Mouse (Mus musculus): ENCODE results near the gene Ttll9. TPM values are rescaled to one million over a fixed set of nuclear protein-coding genes. Genes with fewer than 3 reads are reported as not detected.
A peak's percentile ranks its signal among the peaks of the same experiment; 100 is the strongest.

The Ttll9 gene
- polyA plus RNA-seq, 1 experiment from 2014 or later = 0.35 TPM

DNA sequence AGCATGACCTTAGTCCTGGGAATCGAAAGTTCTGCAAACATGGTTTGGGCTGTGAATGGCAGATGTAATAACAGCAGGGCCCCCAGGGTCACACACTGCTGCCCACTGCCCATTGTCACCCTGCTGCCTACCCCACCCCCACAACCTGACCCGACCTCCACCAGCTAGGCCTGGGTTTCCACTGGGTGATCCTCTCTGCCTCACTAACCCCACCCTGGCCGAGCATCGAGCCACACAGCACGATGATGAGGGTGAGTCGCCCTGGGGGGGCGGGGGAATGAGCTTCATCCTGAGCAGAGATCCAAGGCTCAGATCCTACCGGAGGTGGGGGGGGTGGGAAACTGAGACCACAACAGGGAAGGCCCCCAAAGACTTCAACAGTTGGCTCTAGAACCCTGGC, 38.2 kb upstream of the Ttll9 start:
- H3K9me3 ChIP-seq (ENCODE audit: control insufficient read depth, low read length) = no peaks in the 10 kb centered on the region
- no peak for DNase-seq (ENCODE audit: low spot score)
- H3K4me3 ChIP-seq (ENCODE audit: low read depth, low read length) = no peak overlapping the region
- no peaks in the 10 kb centered on the region for H3K27me3 ChIP-seq (replicated peaks; ENCODE audit: control insufficient read depth, insufficient read depth, low read length)
- H3K36me3 ChIP-seq (ENCODE audit: control insufficient read depth, insufficient read depth, low read length) = no peaks in the 10 kb centered on the region
- ATAC-seq (replicated peaks; ENCODE audit: low FRiP score, low TSS enrichment, low read depth) = no peak
- peaks cover 9% of the 10 kb centered on the region; the same call in 1 of the 2 replicates for H3K4me1 ChIP-seq (replicated peaks; ENCODE audit: control insufficient read depth, insufficient read depth, low read length)
- H3K4me2 ChIP-seq (ENCODE audit: low read length) = no peak overlapping the region
- WGBS = 63% methylated on average over 8 of the region's 8 CpGs
- H3K27ac ChIP-seq (ENCODE audit: low read depth) = no peak overlapping the region
- no peak overlapping the region for H3K9ac ChIP-seq (ENCODE audit: low read length)

DNA sequence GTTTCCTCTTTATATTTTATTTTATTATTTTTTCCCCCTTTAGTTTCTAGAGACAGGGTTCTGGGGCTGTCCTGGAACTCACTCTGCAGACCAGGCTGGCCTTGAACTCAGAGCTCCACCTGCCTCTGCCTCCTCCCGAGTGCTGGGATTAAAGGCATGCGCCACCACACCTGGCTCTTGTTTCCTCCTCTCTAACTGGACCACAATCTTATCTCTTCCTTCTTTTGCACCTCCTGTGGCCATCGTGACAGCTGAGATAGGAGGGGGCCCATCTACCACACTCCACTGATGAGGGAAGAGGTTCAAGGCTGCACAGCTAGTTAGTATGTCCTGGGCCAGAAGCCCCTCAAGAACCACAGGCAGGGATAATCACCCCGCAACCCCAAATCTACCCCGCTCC, 37.7 kb upstream of the Ttll9 start:
- H3K4me1 ChIP-seq (replicated peaks; ENCODE audit: control insufficient read depth, insufficient read depth, low read length) = peaks cover 9% of the 10 kb centered on the region; the same call in 1 of the 2 replicates
- H3K36me3 ChIP-seq (ENCODE audit: control insufficient read depth, insufficient read depth, low read length) = no peaks in the 10 kb centered on the region
- DNase-seq (ENCODE audit: low spot score) (no peak), ATAC-seq (replicated peaks; ENCODE audit: low FRiP score, low TSS enrichment, low read depth) (no peak)
- H3K9me3 ChIP-seq (ENCODE audit: control insufficient read depth, low read length) = no peaks in the 10 kb centered on the region
- H3K27ac ChIP-seq (ENCODE audit: low read depth) = no peak overlapping the region
- no peak overlapping the region for H3K9ac ChIP-seq (ENCODE audit: low read length)
- WGBS = 82% methylated on average over 5 of the region's 5 CpGs
- H3K27me3 ChIP-seq (replicated peaks; ENCODE audit: control insufficient read depth, insufficient read depth, low read length) = no peaks in the 10 kb centered on the region
- H3K4me3 ChIP-seq (ENCODE audit: low read depth, low read length) = no peak overlapping the region
- H3K4me2 ChIP-seq (ENCODE audit: low read length) = no peak overlapping the region

DNA sequence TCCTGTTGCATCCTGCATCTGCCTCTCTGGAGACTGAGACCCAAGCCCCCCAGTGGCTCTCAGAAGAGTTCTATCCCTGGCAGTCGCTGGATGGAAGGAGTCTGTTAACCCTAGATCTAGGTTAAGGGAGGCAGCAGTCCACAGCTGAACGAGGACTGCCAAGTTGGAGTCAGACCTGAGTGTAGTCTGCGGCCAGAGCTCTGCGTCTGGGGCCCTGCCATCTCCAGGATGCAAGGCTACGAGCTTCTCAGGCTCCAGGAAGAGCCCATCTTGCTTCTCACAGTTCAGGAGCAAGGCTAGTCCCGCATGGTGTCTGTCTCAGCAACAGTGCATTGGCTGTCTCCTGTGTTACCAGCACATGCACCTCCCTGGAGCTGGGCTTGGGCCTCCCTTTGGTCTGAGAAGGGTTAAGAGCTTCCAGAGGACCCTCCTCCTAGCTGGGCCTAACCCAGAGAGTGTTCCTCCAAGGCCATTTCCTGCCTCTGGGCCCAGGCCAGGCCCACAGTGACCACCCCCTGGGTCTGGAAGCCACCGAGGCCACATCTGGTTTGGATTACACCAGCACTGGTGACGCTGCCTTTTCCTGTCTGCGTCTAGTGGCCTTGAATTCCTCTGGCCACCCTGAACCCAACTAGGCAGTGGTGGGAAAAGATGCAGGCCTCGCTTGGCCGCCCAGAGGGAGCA, 37.0 kb upstream of the Ttll9 start:
- no peak for DNase-seq (ENCODE audit: low spot score)
- peak overlapping the region; percentile 54; the same call in 1 of the 2 replicates for H3K27ac ChIP-seq (ENCODE audit: low read depth)
- no peak overlapping the region for H3K9ac ChIP-seq (ENCODE audit: low read length)
- ATAC-seq (replicated peaks; ENCODE audit: low FRiP score, low TSS enrichment, low read depth) = peak; percentile 36; the same call in 1 of the 2 replicates
- H3K36me3 ChIP-seq (ENCODE audit: control insufficient read depth, insufficient read depth, low read length) = no peaks in the 10 kb centered on the region
- no peak overlapping the region for H3K4me3 ChIP-seq (ENCODE audit: low read depth, low read length)
- 59% methylated on average over 11 of the region's 11 CpGs for WGBS
- no peak overlapping the region for H3K4me2 ChIP-seq (ENCODE audit: low read length)
- H3K9me3 ChIP-seq (ENCODE audit: control insufficient read depth, low read length) = no peaks in the 10 kb centered on the region
- H3K27me3 ChIP-seq (replicated peaks; ENCODE audit: control insufficient read depth, insufficient read depth, low read length) = no peaks in the 10 kb centered on the region
- H3K4me1 ChIP-seq (replicated peaks; ENCODE audit: control insufficient read depth, insufficient read depth, low read length) = peaks cover 9% of the 10 kb centered on the region; the same call in 1 of the 2 replicates

DNA sequence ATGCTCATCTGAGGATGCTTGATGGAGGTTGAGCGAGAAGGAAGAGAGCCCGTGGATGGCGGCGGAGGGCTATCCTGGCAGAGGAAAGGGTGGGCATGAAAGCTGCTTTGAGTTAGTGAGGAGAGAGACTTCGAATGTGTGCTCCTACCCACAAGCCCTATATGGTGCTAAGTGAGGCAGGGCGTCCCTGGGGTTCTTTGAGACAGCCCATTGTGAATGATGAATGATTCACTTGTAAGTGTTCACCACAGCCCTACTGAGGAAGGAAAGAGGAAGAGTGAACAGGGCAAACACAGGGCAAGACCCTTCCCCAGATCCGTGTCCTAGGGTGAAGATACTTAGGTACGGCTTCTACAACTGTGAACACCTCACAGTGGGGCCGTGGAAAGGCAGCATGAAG, 35.4 kb upstream of the Ttll9 start:
- ATAC-seq (replicated peaks; ENCODE audit: low FRiP score, low TSS enrichment, low read depth) (no peak), DNase-seq (ENCODE audit: low spot score) (no peak)
- 62% methylated on average over 9 of the region's 9 CpGs for WGBS
- peaks cover 9% of the 10 kb centered on the region; the same call in 1 of the 2 replicates for H3K4me1 ChIP-seq (replicated peaks; ENCODE audit: control insufficient read depth, insufficient read depth, low read length)
- no peaks in the 10 kb centered on the region for H3K9me3 ChIP-seq (ENCODE audit: control insufficient read depth, low read length)
- no peak overlapping the region for H3K4me2 ChIP-seq (ENCODE audit: low read length)
- no peaks in the 10 kb centered on the region for H3K36me3 ChIP-seq (ENCODE audit: control insufficient read depth, insufficient read depth, low read length)
- no peaks in the 10 kb centered on the region for H3K27me3 ChIP-seq (replicated peaks; ENCODE audit: control insufficient read depth, insufficient read depth, low read length)
- no peak overlapping the region for H3K4me3 ChIP-seq (ENCODE audit: low read depth, low read length)
- H3K9ac ChIP-seq (ENCODE audit: low read length) = no peak overlapping the region
- no peak overlapping the region for H3K27ac ChIP-seq (ENCODE audit: low read depth)

DNA sequence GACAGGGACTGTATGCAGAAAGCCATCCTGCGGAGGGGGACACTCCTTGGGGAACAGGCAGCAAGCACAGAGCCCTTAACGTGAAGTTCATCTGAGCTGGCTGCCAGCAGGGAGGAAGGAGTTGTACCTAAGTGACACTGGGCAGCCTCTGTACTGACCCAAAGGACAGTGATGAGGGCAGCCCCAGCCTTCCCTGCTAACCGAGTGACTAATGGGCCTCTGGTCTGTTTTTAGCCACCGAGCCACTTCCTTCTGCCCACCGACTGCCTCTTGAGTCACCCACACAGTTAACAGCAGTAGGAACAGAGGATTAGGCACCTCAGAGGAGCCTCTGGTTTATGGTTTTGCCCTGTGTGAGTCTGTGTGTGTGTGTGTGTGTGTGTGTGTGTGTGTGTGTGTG, 34.9 kb upstream of the Ttll9 start:
- Histone ChIP-seq H3K9me3 (ENCODE audit: control insufficient read depth, low read length) (no peaks in the 10 kb centered on the region), H3K4me1 (replicated peaks; ENCODE audit: control insufficient read depth, insufficient read depth, low read length) (peaks cover 9% of the 10 kb centered on the region; the same call in 1 of the 2 replicates), H3K4me2 (ENCODE audit: low read length) (no peak overlapping the region), H3K27me3 (replicated peaks; ENCODE audit: control insufficient read depth, insufficient read depth, low read length) (no peaks in the 10 kb centered on the region), H3K36me3 (ENCODE audit: control insufficient read depth, insufficient read depth, low read length) (no peaks in the 10 kb centered on the region), H3K9ac (ENCODE audit: low read length) (no peak overlapping the region), H3K4me3 (ENCODE audit: low read depth, low read length) (no peak overlapping the region), H3K27ac (ENCODE audit: low read depth) (no peak overlapping the region)
- 35% methylated on average over 5 of the region's 5 CpGs for WGBS
- DNase-seq (ENCODE audit: low spot score) (no peak), ATAC-seq (replicated peaks; ENCODE audit: low FRiP score, low TSS enrichment, low read depth) (no peak)

DNA sequence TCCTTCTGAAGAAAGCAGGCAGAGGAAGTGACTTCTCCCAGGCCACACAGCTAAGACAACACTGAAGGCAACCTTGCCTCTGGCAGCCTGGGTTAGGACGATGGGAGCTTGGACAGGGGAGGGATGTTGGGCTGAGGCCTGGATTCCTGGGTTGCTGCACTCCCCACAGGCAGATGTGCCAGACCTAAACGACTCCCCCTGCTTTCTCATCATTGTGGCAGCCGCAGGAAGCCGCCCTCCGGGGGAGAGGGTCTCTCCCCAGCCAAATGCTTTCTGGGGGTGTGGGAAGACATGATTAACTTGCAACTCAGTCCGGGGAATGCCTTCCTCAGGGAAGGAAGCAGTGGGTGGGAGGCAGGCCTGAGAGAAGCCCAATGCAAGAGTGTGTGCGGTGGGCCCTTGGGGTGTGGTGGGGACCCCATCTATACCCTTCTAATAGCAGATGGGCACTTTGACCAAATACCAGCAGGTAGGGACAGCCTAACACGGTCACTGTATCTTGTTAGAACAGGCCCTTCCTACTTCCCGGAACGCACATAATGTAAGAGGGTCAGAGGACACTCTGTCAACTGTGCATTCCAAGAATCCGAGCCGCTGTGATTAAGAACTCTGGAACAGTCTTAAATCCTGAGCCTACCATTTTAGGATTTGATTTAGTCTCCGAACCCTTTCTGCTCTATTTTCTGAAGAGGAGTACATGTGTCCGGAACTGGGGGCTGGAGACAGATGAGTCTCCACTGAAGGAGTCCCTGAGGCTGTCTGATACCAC, 33.9 kb upstream of the Ttll9 start:
- Histone ChIP-seq H3K4me2 (ENCODE audit: low read length) (no peak overlapping the region), H3K4me3 (ENCODE audit: low read depth, low read length) (no peak overlapping the region), H3K4me1 (replicated peaks; ENCODE audit: control insufficient read depth, insufficient read depth, low read length) (peaks cover 9% of the 10 kb centered on the region), H3K36me3 (ENCODE audit: control insufficient read depth, insufficient read depth, low read length) (no peaks in the 10 kb centered on the region), H3K27me3 (replicated peaks; ENCODE audit: control insufficient read depth, insufficient read depth, low read length) (no peaks in the 10 kb centered on the region), H3K27ac (ENCODE audit: low read depth) (peak overlapping the region; percentile 40; the same call in 1 of the 2 replicates), H3K9me3 (ENCODE audit: control insufficient read depth, low read length) (no peaks in the 10 kb centered on the region), H3K9ac (ENCODE audit: low read length) (no peak overlapping the region)
- ATAC-seq (replicated peaks; ENCODE audit: low FRiP score, low TSS enrichment, low read depth) (no peak), DNase-seq (ENCODE audit: low spot score) (no peak)
- WGBS = 43% methylated on average over 14 of the region's 14 CpGs

DNA sequence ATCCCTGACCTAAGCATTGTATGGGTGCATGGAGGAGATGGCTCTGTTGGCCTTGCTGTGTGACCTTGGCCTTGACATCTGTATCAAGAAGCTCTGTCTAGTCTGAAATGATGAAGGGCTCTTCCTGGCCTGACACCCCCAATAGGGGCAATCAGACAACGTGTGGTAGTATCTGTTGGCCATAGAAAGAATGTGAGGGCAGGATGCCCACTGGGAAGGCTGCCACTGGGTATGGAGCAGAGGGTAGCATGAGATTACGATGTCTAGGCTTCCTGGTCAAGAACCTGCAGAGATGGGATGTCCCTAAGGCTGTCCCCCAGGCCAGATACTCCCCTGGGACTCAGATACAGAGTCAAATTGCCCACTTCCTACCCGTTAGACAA, 33.3 kb upstream of the Ttll9 start:
- no peaks in the 10 kb centered on the region for H3K9me3 ChIP-seq (ENCODE audit: control insufficient read depth, low read length)
- H3K36me3 ChIP-seq (ENCODE audit: control insufficient read depth, insufficient read depth, low read length) = no peaks in the 10 kb centered on the region
- no peak overlapping the region for H3K4me2 ChIP-seq (ENCODE audit: low read length)
- 64% methylated on average over 3 of the region's 3 CpGs for WGBS
- H3K4me1 ChIP-seq (replicated peaks; ENCODE audit: control insufficient read depth, insufficient read depth, low read length) = peaks cover 9% of the 10 kb centered on the region
- DNase-seq (ENCODE audit: low spot score) (no peak), ATAC-seq (replicated peaks; ENCODE audit: low FRiP score, low TSS enrichment, low read depth) (no peak)
- no peak overlapping the region for H3K9ac ChIP-seq (ENCODE audit: low read length)
- H3K4me3 ChIP-seq (ENCODE audit: low read depth, low read length) = no peak overlapping the region
- no peaks in the 10 kb centered on the region for H3K27me3 ChIP-seq (replicated peaks; ENCODE audit: control insufficient read depth, insufficient read depth, low read length)
- H3K27ac ChIP-seq (ENCODE audit: low read depth) = no peak overlapping the region

DNA sequence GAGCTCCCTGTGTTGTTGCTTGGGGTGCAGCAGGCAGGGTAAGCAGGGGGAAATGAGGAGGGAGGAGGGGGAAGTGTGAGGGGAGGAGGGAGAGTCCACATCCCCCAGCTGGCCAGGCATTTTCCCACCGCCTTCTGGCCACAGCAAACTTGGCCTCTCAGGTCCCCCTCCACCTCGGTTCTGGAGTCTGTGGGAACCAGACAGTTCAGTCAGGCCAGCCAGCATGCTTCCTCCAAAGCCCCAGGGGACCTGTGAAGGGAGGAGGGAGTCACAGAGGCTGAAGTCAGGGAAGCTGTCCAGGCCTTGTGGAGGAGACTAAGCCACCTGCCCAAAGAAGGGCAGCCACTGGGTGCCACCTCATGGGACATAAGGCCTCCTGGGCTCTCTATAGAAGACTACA, 32.0 kb upstream of the Ttll9 start:
- Histone ChIP-seq H3K9me3 (ENCODE audit: control insufficient read depth, low read length) (no peaks in the 10 kb centered on the region), H3K27me3 (replicated peaks; ENCODE audit: control insufficient read depth, insufficient read depth, low read length) (no peaks in the 10 kb centered on the region), H3K4me2 (ENCODE audit: low read length) (no peak overlapping the region), H3K36me3 (ENCODE audit: control insufficient read depth, insufficient read depth, low read length) (no peaks in the 10 kb centered on the region), H3K27ac (ENCODE audit: low read depth) (no peak overlapping the region), H3K4me3 (ENCODE audit: low read depth, low read length) (no peak overlapping the region), H3K4me1 (replicated peaks; ENCODE audit: control insufficient read depth, insufficient read depth, low read length) (peaks cover 7% of the 10 kb centered on the region), H3K9ac (ENCODE audit: low read length) (no peak overlapping the region)
- ATAC-seq (replicated peaks; ENCODE audit: low FRiP score, low TSS enrichment, low read depth) (no peak), DNase-seq (ENCODE audit: low spot score) (no peak)
- WGBS = 28% methylated on average over 2 of the region's 2 CpGs
